Mouse (Mus musculus): ENCODE data around the gene Gdpd5. TPM values are rescaled to one million over a fixed set of nuclear protein-coding genes. Genes with fewer than 3 reads are reported as not detected.
"Not testable (repeated sequence)": the region's sequence is repeated elsewhere in the genome, so short reads cannot be mapped to it uniquely, and the experiment has no call there.

Gdpd5 gene
- polyA plus RNA-seq, 1 experiment from 2014 or later: 1.3 TPM

DNA sequence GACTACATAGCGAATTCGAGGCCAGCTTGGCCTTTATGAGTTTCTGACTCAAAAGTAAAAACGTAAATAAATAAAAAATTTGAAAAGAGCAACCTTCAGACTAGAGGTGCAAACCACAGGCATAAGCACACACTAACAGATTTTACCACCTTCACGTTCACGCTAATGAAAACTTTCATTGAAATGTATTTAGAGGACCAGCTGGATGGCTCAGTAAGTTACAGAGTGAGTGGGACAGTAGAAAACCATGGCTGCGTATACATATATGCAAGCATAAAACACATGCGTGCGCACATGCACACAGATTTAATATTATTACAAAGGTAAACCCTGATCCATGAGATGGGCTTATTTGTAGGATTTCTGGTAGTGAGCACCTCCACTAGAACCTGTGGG is 102.7 kb downstream of the Gdpd5 start:
- ATAC-seq (ENCODE audit: low read depth) (peak; percentile 8; the same call in 1 of the 2 replicates), DNase-seq (no peak)
- WGBS (ENCODE audit: insufficient replicate concordance): 44% methylated on average over 8 of the region's 8 CpGs
- Histone ChIP-seq H3K4me1 (replicated peaks) (peaks cover 44% of the 10 kb centered on the region), H3K9ac (peak overlapping the region; percentile 18; the same call in 1 of the 2 replicates), H3K4me2 (peak overlapping the region; percentile 61), H3K9me3 (replicated peaks) (no peaks in the 10 kb centered on the region), H3K36me3 (peaks cover 39% of the 10 kb centered on the region), H3K4me3 (replicated peaks) (peak overlapping the region; percentile 74), H3K27ac (no peak overlapping the region; the same call in 1 of the 2 replicates), H3K27me3 (no peaks in the 10 kb centered on the region)

DNA sequence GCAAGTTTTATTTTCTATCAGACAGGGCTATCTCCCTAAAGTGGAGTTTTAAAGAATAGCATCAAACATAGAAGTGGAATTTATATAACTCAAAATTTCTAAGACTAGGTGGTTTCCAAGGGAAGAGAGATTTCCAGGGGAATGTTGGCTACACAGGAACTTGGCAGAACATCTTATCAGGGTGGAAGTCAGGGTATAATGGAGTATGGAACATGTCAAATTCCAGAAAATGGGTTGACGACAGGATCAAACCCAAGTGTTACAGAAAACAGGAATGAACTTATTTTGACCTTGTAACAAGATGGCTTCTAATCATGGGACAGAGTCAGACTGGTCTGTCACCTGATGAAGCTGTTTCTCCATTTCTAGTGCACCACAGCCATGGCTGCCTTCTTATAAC is 103.5 kb downstream of the Gdpd5 start:
- Histone ChIP-seq H3K27me3 (no peaks in the 10 kb centered on the region), H3K36me3 (peaks cover 31% of the 10 kb centered on the region), H3K9ac (no peak overlapping the region), H3K27ac (no peak overlapping the region), H3K4me2 (no peak overlapping the region), H3K4me3 (replicated peaks) (no peak overlapping the region), H3K4me1 (replicated peaks) (peaks cover 36% of the 10 kb centered on the region), H3K9me3 (replicated peaks) (no peaks in the 10 kb centered on the region)
- no peak for ATAC-seq (ENCODE audit: low read depth)
- DNase-seq: no peak
- 81% methylated on average over 1 of the region's 1 CpGs for whole genome bisulfite sequencing (ENCODE audit: insufficient replicate concordance)

DNA sequence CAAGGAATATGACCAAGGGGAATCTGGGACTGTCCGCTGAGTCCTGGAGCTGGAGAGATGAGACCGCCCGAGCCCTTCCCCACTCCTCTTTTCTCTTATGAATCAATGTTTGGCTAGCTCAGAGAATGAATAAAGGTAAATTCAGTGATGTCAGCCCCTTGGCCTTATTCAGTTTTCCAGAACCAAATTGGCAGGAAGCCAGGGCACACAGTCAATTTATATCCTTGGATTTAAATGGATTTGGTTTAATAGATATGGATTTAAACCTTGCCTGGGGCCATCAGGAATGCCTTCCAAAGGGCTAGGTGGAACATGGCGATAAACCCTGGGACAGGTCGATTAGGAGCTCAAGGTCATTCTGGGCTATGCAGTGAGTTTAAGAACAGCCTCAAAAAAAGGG is 108.5 kb downstream of the Gdpd5 start:
- WGBS (ENCODE audit: insufficient replicate concordance): 73% methylated on average over 5 of the region's 5 CpGs
- no peaks in the 10 kb centered on the region for H3K36me3 ChIP-seq
- ATAC-seq (ENCODE audit: low read depth) (no peak), DNase-seq (no peak)
- H3K4me3 ChIP-seq (replicated peaks): no peak overlapping the region
- no peak overlapping the region for H3K4me2 ChIP-seq
- no peak overlapping the region for H3K27ac ChIP-seq
- H3K9ac ChIP-seq: no peak overlapping the region
- 0 out of 2 replicates have a peak, but pooled peaks cover 3% of the 10 kb centered on the region for H3K27me3 ChIP-seq
- no peaks in the 10 kb centered on the region for H3K4me1 ChIP-seq (replicated peaks)
- no peaks in the 10 kb centered on the region for H3K9me3 ChIP-seq (replicated peaks)

DNA sequence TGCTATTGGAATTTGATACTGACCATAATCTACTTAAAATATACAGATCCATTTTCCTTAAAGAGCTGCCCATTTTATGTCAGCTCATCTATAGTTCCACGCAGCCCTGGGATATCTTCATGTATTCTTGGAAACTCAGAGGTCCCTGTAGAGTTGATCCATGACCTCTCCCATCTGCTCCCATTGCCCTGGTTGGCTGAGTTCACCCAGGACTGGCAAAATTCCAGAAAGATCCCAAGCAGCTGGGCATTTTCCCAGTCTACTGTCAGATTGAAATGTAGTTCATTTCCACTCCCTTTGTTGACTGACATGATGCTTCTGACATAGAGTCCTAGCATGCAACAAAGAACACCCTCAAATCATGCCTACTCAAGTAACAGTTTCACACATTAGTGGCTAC is 117.9 kb downstream of the Gdpd5 start:
- WGBS (ENCODE audit: insufficient replicate concordance): 54% methylated on average over 1 of the region's 1 CpGs

DNA sequence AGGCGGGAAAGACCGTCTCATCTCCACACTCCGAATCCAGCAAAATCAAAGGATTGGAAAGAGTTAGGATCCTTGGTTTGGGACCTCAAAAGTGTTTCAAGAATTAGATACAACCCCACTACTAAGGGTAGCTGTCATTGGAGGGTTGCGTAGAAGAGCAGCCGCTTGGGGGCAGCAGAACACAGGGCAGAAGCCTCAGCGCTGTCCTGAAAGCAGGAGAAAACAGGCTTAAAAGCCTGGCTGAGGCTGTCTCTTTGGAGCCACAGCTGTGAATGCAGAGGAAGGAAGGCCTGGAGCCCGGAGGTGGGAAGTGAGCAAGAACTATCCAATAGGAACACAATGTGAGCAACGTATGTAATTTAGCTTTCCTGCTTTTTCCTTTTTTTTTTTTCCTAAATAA is 119.0 kb downstream of the Gdpd5 start:
- no peaks in the 10 kb centered on the region for H3K27me3 ChIP-seq
- peak overlapping the region; percentile 92 for H3K27ac ChIP-seq
- H3K4me1 ChIP-seq (replicated peaks): peaks cover 26% of the 10 kb centered on the region
- 1% methylated on average over 8 of the region's 8 CpGs for WGBS (ENCODE audit: insufficient replicate concordance)
- H3K9ac ChIP-seq: peak overlapping the region; percentile 56
- H3K4me2 ChIP-seq: peak overlapping the region; percentile 43
- no peaks in the 10 kb centered on the region for H3K9me3 ChIP-seq (replicated peaks)
- no peaks in the 10 kb centered on the region for H3K36me3 ChIP-seq
- DNase-seq (peak; percentile 61), ATAC-seq (ENCODE audit: low read depth) (peak; percentile 68)
- no peak overlapping the region for H3K4me3 ChIP-seq (replicated peaks)

More for the DNA sequence above, 117.9 kb downstream of the Gdpd5 start:
- H3K9ac ChIP-seq: no peak overlapping the region
- DNase-seq (no peak), ATAC-seq (ENCODE audit: low read depth) (no peak)
- H3K27me3 ChIP-seq: no peaks in the 10 kb centered on the region
- no peak overlapping the region for H3K4me2 ChIP-seq
- H3K4me3 ChIP-seq (replicated peaks): no peak overlapping the region
- H3K27ac ChIP-seq: no peak overlapping the region
- H3K9me3 ChIP-seq (replicated peaks): no peaks in the 10 kb centered on the region
- H3K4me1 ChIP-seq (replicated peaks): peaks cover 26% of the 10 kb centered on the region
- H3K36me3 ChIP-seq: no peaks in the 10 kb centered on the region

DNA sequence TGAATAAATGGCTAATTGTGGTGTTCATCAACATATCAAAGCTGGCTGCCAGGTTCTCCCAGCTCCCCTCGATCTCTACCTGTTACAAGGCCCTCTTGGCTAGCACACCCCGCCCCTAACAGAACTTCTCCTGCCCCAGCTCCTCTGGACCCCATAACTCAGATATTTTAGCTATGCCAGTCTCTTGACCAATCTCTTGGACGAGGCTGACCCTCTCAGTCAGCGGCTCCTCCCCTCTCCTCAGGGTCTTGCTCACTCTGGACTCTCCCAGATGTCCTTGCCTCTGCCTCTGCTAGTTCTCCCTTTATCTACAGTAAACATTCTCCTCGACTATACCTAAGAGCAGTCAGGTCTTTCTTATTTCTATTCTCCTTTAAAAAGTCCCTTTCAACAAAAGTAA is 119.4 kb downstream of the Gdpd5 start:
- peak overlapping the region; percentile 43 for H3K4me2 ChIP-seq
- no peaks in the 10 kb centered on the region for H3K36me3 ChIP-seq
- no peak overlapping the region for H3K4me3 ChIP-seq (replicated peaks)
- 27% methylated on average over 5 of the region's 5 CpGs for WGBS (ENCODE audit: insufficient replicate concordance)
- H3K9me3 ChIP-seq (replicated peaks): no peaks in the 10 kb centered on the region
- peaks cover 26% of the 10 kb centered on the region for H3K4me1 ChIP-seq (replicated peaks)
- DNase-seq (peak; percentile 51), ATAC-seq (ENCODE audit: low read depth) (peak; percentile 93)
- peak overlapping the region; percentile 56 for H3K9ac ChIP-seq
- H3K27ac ChIP-seq: peak overlapping the region; percentile 92
- no peaks in the 10 kb centered on the region for H3K27me3 ChIP-seq

DNA sequence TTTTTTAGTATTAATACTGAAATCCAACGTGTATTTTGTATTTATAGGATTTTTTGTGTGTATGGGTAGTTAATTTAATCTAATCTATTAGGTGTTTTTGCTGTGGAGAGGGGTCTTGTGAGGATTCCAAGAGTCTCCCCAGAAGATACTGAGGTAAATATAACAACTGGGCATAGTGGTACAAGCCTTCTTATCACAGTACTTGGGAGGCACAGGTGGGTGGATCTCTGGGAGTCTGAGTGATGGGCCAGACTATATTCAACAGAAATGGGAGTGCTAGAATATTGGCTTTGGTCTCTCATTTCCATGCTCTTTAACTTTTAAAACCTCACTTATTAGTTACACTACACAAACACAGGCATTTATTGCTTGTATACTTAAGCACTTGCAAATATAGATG is 119.9 kb downstream of the Gdpd5 start:
- Histone ChIP-seq H3K27me3 (no peaks in the 10 kb centered on the region), H3K27ac (peak overlapping the region; percentile 81), H3K4me1 (replicated peaks) (peaks cover 26% of the 10 kb centered on the region), H3K4me3 (replicated peaks) (no peak overlapping the region), H3K36me3 (no peaks in the 10 kb centered on the region), H3K9ac (peak overlapping the region; percentile 14; the same call in 1 of the 2 replicates), H3K4me2 (0 out of 2 replicates have a peak overlapping the region, but pooled peaks have one; percentile 32), H3K9me3 (replicated peaks) (no peaks in the 10 kb centered on the region)
- ATAC-seq (ENCODE audit: low read depth): peak; percentile 94
- no peak for DNase-seq
- 35% methylated on average over 1 of the region's 1 CpGs for WGBS (ENCODE audit: insufficient replicate concordance)

DNA sequence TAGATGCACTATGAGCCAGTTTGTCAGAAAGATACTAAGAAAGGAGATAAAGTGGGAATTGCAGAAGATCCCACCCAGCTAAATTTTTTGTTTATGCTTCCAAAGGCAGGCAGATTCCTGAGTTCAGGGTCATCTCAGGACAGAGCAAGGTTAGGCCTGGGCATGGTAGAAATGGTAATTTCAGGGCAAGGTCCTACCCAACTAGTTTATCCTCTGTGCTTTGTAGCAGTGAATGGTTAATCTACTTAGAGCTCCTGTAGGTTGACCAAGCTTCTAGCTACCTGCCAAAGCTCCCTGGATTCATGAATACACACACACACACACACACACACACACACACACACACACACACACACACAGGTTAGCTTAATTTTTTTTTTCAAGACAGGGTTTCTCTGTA is 123.3 kb downstream of the Gdpd5 start:
- H3K27ac ChIP-seq: no peak overlapping the region
- H3K36me3 ChIP-seq: no peaks in the 10 kb centered on the region
- no peak overlapping the region for H3K4me2 ChIP-seq
- ATAC-seq (ENCODE audit: low read depth) (no peak), DNase-seq (no peak)
- H3K4me1 ChIP-seq (replicated peaks): peaks cover 41% of the 10 kb centered on the region
- H3K4me3 ChIP-seq (replicated peaks): no peak overlapping the region
- no peaks in the 10 kb centered on the region for H3K9me3 ChIP-seq (replicated peaks)
- no peak overlapping the region for H3K9ac ChIP-seq
- no peaks in the 10 kb centered on the region for H3K27me3 ChIP-seq

DNA sequence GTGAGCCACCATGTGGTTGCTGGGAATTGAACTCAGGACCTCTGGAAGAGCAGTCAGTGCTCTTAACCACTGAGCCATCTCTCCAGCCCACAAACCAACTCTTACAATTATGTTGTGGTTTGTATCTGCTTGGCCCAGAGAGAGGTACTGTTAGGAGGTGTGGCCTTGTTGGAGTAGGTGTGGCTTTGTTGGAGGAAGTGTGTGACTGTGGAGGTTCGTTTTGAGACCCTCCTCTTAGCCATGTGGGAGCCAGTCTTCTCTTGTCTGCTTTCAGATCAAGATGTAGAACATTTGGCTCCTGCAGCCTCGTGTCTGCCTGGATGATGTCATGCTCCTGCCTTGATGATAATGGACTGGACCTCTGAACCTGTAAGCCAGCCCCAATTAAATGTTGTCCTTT is 127.0 kb downstream of the Gdpd5 start:
- H3K9ac ChIP-seq; H3K4me3 ChIP-seq (replicated peaks); H3K9me3 ChIP-seq (replicated peaks); H3K36me3 ChIP-seq; H3K4me2 ChIP-seq; H3K27me3 ChIP-seq: not testable (repeated sequence)
- H3K4me1 ChIP-seq (replicated peaks): peaks cover 31% of the 10 kb centered on the region; the same call in 1 of the 2 replicates
- DNase-seq (peak; percentile 26), ATAC-seq (ENCODE audit: low read depth) (peak; percentile 70)
- peak overlapping the region; percentile 9; the same call in 1 of the 2 replicates for H3K27ac ChIP-seq
- 3% methylated on average over 2 of the region's 2 CpGs for WGBS (ENCODE audit: insufficient replicate concordance)

DNA sequence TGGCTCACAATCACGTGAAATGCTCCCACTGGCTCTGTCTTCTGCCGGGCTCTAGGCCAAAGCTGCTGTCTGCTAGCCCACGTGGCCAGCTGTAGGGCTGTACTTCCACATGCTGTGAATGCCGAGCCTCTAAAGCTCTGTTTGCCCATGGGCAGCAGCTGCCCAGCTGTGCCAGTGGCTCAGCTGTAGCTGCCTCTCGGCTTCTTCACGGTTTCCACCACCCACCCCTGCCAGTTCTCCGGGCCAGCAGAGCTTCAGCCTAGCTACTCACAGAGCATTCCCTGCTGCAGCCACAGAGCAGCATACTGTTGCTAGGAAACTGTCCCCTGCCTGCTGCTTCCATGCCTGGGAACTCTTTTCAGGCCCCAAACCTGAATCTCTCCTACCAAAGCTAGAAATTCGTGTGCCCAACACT is 128.9 kb downstream of the Gdpd5 start:
- Histone ChIP-seq H3K36me3 (no peaks in the 10 kb centered on the region), H3K4me1 (replicated peaks) (peaks cover 31% of the 10 kb centered on the region; the same call in 1 of the 2 replicates), H3K9me3 (replicated peaks) (no peaks in the 10 kb centered on the region), H3K27ac (no peak overlapping the region), H3K9ac (no peak overlapping the region; the same call in 1 of the 2 replicates), H3K4me2 (no peak overlapping the region), H3K27me3 (no peaks in the 10 kb centered on the region), H3K4me3 (replicated peaks) (no peak overlapping the region)
- DNase-seq: no peak
- WGBS (ENCODE audit: insufficient replicate concordance): 45% methylated on average over 8 of the region's 8 CpGs
- no peak for ATAC-seq (ENCODE audit: low read depth)
